Mouse (Mus musculus): ENCODE measurements around the gene Cdc34b. TPM values are rescaled to one million over a fixed set of nuclear protein-coding genes. Genes with fewer than 3 reads are reported as not detected.

Cdc34b gene
- total and polyA plus RNA-seq, 3 experiments: 0.21 TPM; not detected in 2

DNA sequence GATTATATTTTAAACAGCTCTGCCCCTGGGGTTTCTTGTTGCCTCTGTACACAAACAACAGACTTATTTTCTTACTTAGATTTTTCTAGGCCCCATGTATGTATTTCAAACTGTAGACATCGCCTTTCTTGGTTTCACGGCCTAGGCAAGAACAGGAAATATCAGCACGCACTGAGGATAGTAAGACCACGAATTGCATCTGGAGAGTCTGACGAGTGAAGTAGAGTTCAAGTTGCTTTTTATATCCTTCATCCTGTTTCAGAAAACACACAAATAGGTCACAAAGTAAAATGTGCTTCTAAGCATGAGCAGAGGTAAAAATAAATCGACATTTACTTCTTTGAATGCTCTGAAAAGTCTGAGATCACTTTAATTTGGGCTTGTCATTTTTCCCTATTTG, 46.1 kb upstream of the Cdc34b start:
- DNase-seq (ENCODE audit: extremely low read depth): peak; percentile 70
- Histone ChIP-seq H3K36me3 (replicated peaks in 1 of 2; ENCODE audit: control insufficient read depth in 1 of 2, insufficient read depth in 1 of 2, low read length in 1 of 2) (no peaks in the 10 kb centered on the region), H3K4me1 (ENCODE audit: control insufficient read depth in 1 of 2, insufficient read depth in 2 of 2) (peaks cover 23 to 66% of the 10 kb centered on the region in 2 experiments), H3K9me3 (replicated peaks; ENCODE audit: low read length) (peaks cover 6% of the 10 kb centered on the region), H3K27ac (ENCODE audit: insufficient read depth, low read depth) (no peak overlapping the region), H3K4me3 (replicated peaks in 1 of 3; ENCODE audit: low read depth in 2 of 3, low read length in 2 of 3, poor library complexity in 1 of 3) (no peak overlapping the region), H3K4me2 (ENCODE audit: insufficient read depth, low read depth, poor library complexity, severe bottlenecking) (no peak overlapping the region; the same call in 1 of the 2 replicates), H3K9ac (ENCODE audit: insufficient read depth, low read depth) (peak overlapping the region; percentile 48), H3K79me2 (replicated peaks; ENCODE audit: control insufficient read depth, extremely low read depth, insufficient read depth, poor library complexity, severe bottlenecking) (no peaks in the 10 kb centered on the region), H3K27me3 (replicated peaks) (no peaks in the 10 kb centered on the region)
- peak; percentile 44; the same call in 1 of the 2 replicates for TF ChIP-seq HCFC1 (IDR thresholded peaks at IDR 0.05; ENCODE audit: low read depth, low read length)
- no peak for TF ChIP-seq NRF1 (IDR thresholded peaks at IDR 0.05; ENCODE audit: low read depth, low read length)
- peak; percentile 78 for TF ChIP-seq EP300 (IDR thresholded peaks at IDR 0.05; ENCODE audit: low read length)
- TF ChIP-seq TBP (conservative IDR thresholded peaks at IDR 0.05; ENCODE audit: low read depth, low read length): 0 out of 2 replicates have a peak, but pooled peaks have one; percentile 58
- peak; percentile 76 for TF ChIP-seq MAX (IDR thresholded peaks at IDR 0.05; ENCODE audit: low read length)
- peak; percentile 45; the same call in 1 of the 2 replicates for TF ChIP-seq JUN (IDR thresholded peaks at IDR 0.05; ENCODE audit: insufficient read depth, low read depth, low read length)
- 0 out of 2 replicates have a peak, but pooled peaks have one; percentile 30 for TF ChIP-seq IRF4 (IDR thresholded peaks at IDR 0.05; ENCODE audit: low read depth, low read length)
- TF ChIP-seq MXI1 (IDR thresholded peaks at IDR 0.05; ENCODE audit: low read depth, low read length): peak; percentile 43; the same call in 1 of the 2 replicates
- peak; percentile 77 for TF ChIP-seq JUND (conservative IDR thresholded peaks at IDR 0.05; ENCODE audit: low read depth, low read length)
- no peak for TF ChIP-seq ZC3H11A (IDR thresholded peaks at IDR 0.05; ENCODE audit: low read depth, low read length)
- no peak for TF ChIP-seq NELFE (IDR thresholded peaks at IDR 0.05; ENCODE audit: low read depth, low read length)
- TF ChIP-seq BHLHE40 (IDR thresholded peaks at IDR 0.05; ENCODE audit: low read depth, low read length): peak; percentile 69
- peak; percentile 40; the same call in 1 of the 2 replicates for TF ChIP-seq TCF12 (IDR thresholded peaks at IDR 0.05; ENCODE audit: low read depth, low read length)
- peak; percentile 90 for TF ChIP-seq MEF2A (IDR thresholded peaks at IDR 0.05; ENCODE audit: borderline replicate concordance, low read depth, low read length)
- in situ Hi-C loops (cut with MboI; ENCODE audit: low pct_ligation_motif_present, low pct_unique_long_range_greater_than_20kb, low sequenced_read_pairs): no loop called here
- dilution Hi-C loops (cut with MboI; ENCODE audit: extremely low pct_ligation_motif_present, extremely low pct_unique_long_range_greater_than_20kb, low sequenced_read_pairs): no loop called here

DNA sequence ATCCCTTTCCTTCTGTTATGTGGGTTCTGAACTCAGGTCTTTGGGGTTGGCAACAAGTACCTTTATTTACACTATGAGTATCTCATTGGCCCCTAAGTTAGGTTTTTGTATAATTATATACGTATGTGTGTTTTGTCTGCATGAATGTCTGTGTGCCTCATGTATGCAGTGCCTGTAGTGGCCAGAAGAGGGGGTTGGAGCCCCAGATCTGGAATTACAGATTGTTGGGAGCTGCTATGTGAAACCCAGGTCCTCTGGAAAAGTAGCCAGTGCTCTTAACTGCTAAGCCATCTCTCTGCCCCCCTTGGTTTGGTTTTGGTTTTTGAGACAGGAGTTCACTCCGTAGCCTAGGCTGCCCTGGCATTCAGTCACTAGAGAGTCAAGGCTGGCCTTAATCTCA, 44.4 kb upstream of the Cdc34b start:
- peak overlapping the region; percentile 47; the same call in 1 of the 2 replicates for H3K27ac ChIP-seq (ENCODE audit: insufficient read depth, low read depth)
- dilution Hi-C loops (cut with MboI; ENCODE audit: extremely low pct_ligation_motif_present, extremely low pct_unique_long_range_greater_than_20kb, low sequenced_read_pairs): no loop called here

More for the DNA sequence above, 44.4 kb upstream of the Cdc34b start:
- peak; percentile 30 to 51; a peak in 3 of 4 replicates for TF ChIP-seq CTCF (conservative IDR thresholded peaks at IDR 0.05 in 1 of 2, IDR thresholded peaks at IDR 0.05 in 1 of 2; ENCODE audit: low read depth in 2 of 2, low read length in 2 of 2)
- peak; percentile 21 for TF ChIP-seq RAD21 (IDR thresholded peaks at IDR 0.05; ENCODE audit: low read depth, low read length)
- no peak for TF ChIP-seq ZKSCAN1 (IDR thresholded peaks at IDR 0.05; ENCODE audit: borderline replicate concordance, low read depth, low read length)
- TF ChIP-seq POLR2A (IDR thresholded peaks at IDR 0.05; ENCODE audit: low read depth, low read length): no peak
- no peak for TF ChIP-seq MAZ (IDR thresholded peaks at IDR 0.05; ENCODE audit: low read depth, low read length)
- Histone ChIP-seq H3K9ac (ENCODE audit: insufficient read depth, low read depth) (no peak overlapping the region), H3K4me1 (ENCODE audit: control insufficient read depth in 1 of 2, insufficient read depth in 2 of 2) (peaks cover 23 to 65% of the 10 kb centered on the region in 2 experiments), H3K9me3 (replicated peaks; ENCODE audit: low read length) (peaks cover 6% of the 10 kb centered on the region), H3K36me3 (replicated peaks in 1 of 2; ENCODE audit: control insufficient read depth in 1 of 2, insufficient read depth in 1 of 2, low read length in 1 of 2) (no peaks in the 10 kb centered on the region), H3K4me3 (replicated peaks in 1 of 3; ENCODE audit: low read depth in 2 of 3, low read length in 2 of 3, poor library complexity in 1 of 3) (no peak overlapping the region), H3K4me2 (ENCODE audit: insufficient read depth, low read depth, poor library complexity, severe bottlenecking) (no peak overlapping the region), H3K79me2 (replicated peaks; ENCODE audit: control insufficient read depth, extremely low read depth, insufficient read depth, poor library complexity, severe bottlenecking) (no peaks in the 10 kb centered on the region), H3K27me3 (replicated peaks) (no peaks in the 10 kb centered on the region)
- DNase-seq (ENCODE audit: extremely low read depth): peak; percentile 42
- in situ Hi-C loops (cut with MboI; ENCODE audit: low pct_ligation_motif_present, low pct_unique_long_range_greater_than_20kb, low sequenced_read_pairs): no loop called here

All from CH12.LX (cell line).